Comparison of ENCODE assay signal across 8 mouse cellular contexts in the genomic region with DNA sequence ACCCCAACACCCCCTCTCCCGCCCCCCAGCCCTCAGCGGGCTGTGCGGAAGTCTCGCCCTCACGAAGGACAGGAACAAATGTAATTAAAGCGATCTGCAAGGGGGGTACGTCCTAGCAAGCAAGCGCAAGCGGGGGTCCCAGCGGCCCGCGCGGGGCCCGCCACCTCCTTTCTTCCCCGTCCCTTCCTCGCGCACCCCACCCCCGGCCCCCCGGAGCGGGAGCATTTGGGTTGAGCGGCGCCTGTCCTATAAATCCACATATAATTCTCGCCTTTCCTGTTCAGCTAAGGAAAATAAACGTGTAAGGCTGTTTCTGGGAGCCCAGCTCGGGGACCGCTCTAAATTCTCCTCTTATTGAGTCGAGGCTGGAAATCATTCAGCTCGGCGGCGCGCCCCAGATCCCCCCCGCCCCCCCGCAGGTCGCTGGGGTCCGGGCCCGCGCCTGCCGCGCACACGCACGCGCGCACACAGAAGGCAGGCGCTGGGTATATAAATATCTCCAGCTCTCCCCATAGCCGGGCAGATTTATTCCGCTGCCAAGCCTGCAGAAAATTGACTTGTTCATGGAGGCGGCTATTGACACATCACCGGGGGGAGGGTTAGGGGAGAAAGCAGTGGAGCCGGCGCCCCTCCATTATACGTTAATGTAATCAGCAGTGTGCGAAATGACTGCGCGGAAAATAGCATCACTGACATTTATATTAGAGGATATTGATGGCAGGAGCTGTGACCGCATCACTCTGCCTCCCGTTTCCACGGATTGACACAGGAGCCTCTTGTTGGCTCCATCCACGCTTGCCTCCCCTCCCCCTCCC.
DNase-seq lines count a peak whose midpoint lies in the region; ATAC-seq and TF ChIP-seq lines count a peak whose summit lies in the region.

No protein-coding gene starts in this region.

- H3K4me3 ChIP-seq in CH12.LX (replicated peaks in 1 of 3; ENCODE audit: low read depth in 2 of 3, low read length in 2 of 3, poor library complexity in 1 of 3): peak overlapping the region in 1 of 3 experiments; percentile 50
- peak overlapping the region; percentile 74 for H3K4me3 ChIP-seq in embryonic facial prominence, embryonic 10.5 days
- peak overlapping the region; percentile 68 for H3K4me3 ChIP-seq in heart, embryonic 13.5 days
- peak overlapping the region; percentile 58 for H3K4me3 ChIP-seq in stomach, embryonic 15.5 days (replicated peaks)

- under 1% methylated on average over 58 of the region's 58 CpGs for WGBS in embryonic facial prominence, embryonic 10.5 days
- under 1% methylated on average over 57 of the region's 58 CpGs for whole genome bisulfite sequencing in heart, embryonic 13.5 days
- WGBS in stomach, embryonic 15.5 days: under 1% methylated on average over 57 of the region's 58 CpGs

- H3K4me1 ChIP-seq in CH12.LX (ENCODE audit: control insufficient read depth in 1 of 2, insufficient read depth in 2 of 2): peaks cover 5 to 14% of the 10 kb centered on the region in 2 experiments; a peak in 2 of 4 replicates
- H3K4me1 ChIP-seq in embryonic facial prominence, embryonic 10.5 days: peaks cover 52% of the 10 kb centered on the region
- peaks cover 37% of the 10 kb centered on the region for H3K4me1 ChIP-seq in heart, embryonic 13.5 days
- peaks cover 18% of the 10 kb centered on the region for H3K4me1 ChIP-seq in stomach, embryonic 15.5 days

- DNase-seq in CH12.LX (ENCODE audit: extremely low read depth) (no peak), MN1 (ENCODE audit: low spot score) (peak; percentile 61)
- DNase-seq in embryonic facial prominence, embryonic 10.5 days (ENCODE audit: low spot score): peak; percentile 74
- peak; percentile 73 to 81 for DNase-seq in layer of hippocampus, postnatal 14 days (ENCODE audit: low spot score in 2 of 2)
- peak; percentile 76 for DNase-seq in mesoderm, embryonic 11.5 days (ENCODE audit: low read depth, low spot score)

- ATAC-seq in heart, embryonic 13.5 days (ENCODE audit: extremely low read depth, insufficient number of reproducible peaks, low FRiP score, low TSS enrichment): no peak
- peak; percentile 31; the same call in 1 of the 2 replicates for ATAC-seq in stomach, embryonic 15.5 days (ENCODE audit: insufficient read depth, low FRiP score, low read depth)
- no peak for ATAC-seq in erythroid progenitor cell, adult 5-6 weeks (replicated peaks; ENCODE audit: low FRiP score, poor library complexity, severe bottlenecking)

- no peak for TF ChIP-seq EP300 in CH12.LX (IDR thresholded peaks at IDR 0.05; ENCODE audit: low read length)

- TF ChIP-seq RAD21 in CH12.LX (IDR thresholded peaks at IDR 0.05; ENCODE audit: low read depth, low read length): no peak

- H3K36me3 ChIP-seq in CH12.LX (replicated peaks in 1 of 2; ENCODE audit: control insufficient read depth in 1 of 2, insufficient read depth in 1 of 2, low read length in 1 of 2): no peaks in the 10 kb centered on the region
- H3K36me3 ChIP-seq in embryonic facial prominence, embryonic 10.5 days (replicated peaks): no peaks in the 10 kb centered on the region
- H3K36me3 ChIP-seq in heart, embryonic 13.5 days: no peaks in the 10 kb centered on the region
- H3K36me3 ChIP-seq in stomach, embryonic 15.5 days: no peaks in the 10 kb centered on the region

- no peaks in the 10 kb centered on the region for H3K79me2 ChIP-seq in CH12.LX (replicated peaks; ENCODE audit: control insufficient read depth, extremely low read depth, insufficient read depth, poor library complexity, severe bottlenecking)

- H3K27me3 ChIP-seq in CH12.LX (replicated peaks): peaks cover 48% of the 10 kb centered on the region
- H3K27me3 ChIP-seq in embryonic facial prominence, embryonic 10.5 days (replicated peaks; ENCODE audit: low read depth, poor library complexity, severe bottlenecking): peaks cover 100% of the 10 kb centered on the region
- H3K27me3 ChIP-seq in heart, embryonic 13.5 days (replicated peaks): peaks cover 88% of the 10 kb centered on the region
- H3K27me3 ChIP-seq in stomach, embryonic 15.5 days (replicated peaks): peaks cover 54% of the 10 kb centered on the region

- H3K9me3 ChIP-seq in CH12.LX (replicated peaks; ENCODE audit: low read length): no peaks in the 10 kb centered on the region
- H3K9me3 ChIP-seq in embryonic facial prominence, embryonic 10.5 days: no peaks in the 10 kb centered on the region
- H3K9me3 ChIP-seq in heart, embryonic 13.5 days: no peaks in the 10 kb centered on the region
- no peaks in the 10 kb centered on the region for H3K9me3 ChIP-seq in stomach, embryonic 15.5 days

- TF ChIP-seq POLR2A in CH12.LX (IDR thresholded peaks at IDR 0.05; ENCODE audit: low read depth, low read length): no peak

- dilution Hi-C loops in CH12.LX (cut with MboI; ENCODE audit: extremely low pct_ligation_motif_present, extremely low pct_unique_long_range_greater_than_20kb, low sequenced_read_pairs): no loop called here

- H3K27ac ChIP-seq in CH12.LX (ENCODE audit: insufficient read depth, low read depth): no peak overlapping the region
- peak overlapping the region; percentile 80 for H3K27ac ChIP-seq in embryonic facial prominence, embryonic 10.5 days (replicated peaks)
- peak overlapping the region; percentile 81 for H3K27ac ChIP-seq in heart, embryonic 13.5 days (replicated peaks)
- peak overlapping the region; percentile 73 for H3K27ac ChIP-seq in stomach, embryonic 15.5 days

- TF ChIP-seq CTCF in CH12.LX (conservative IDR thresholded peaks at IDR 0.05 in 1 of 2, IDR thresholded peaks at IDR 0.05 in 1 of 2; ENCODE audit: low read depth in 2 of 2, low read length in 2 of 2): no peak

- in situ Hi-C loops in CH12.LX (cut with MboI; ENCODE audit: low pct_ligation_motif_present, low pct_unique_long_range_greater_than_20kb, low sequenced_read_pairs): no loop called here

- H3K4me2 ChIP-seq in CH12.LX (ENCODE audit: insufficient read depth, low read depth, poor library complexity, severe bottlenecking): peak overlapping the region; percentile 69
- peak overlapping the region; percentile 98 for H3K4me2 ChIP-seq in heart, embryonic 13.5 days
- H3K4me2 ChIP-seq in stomach, embryonic 15.5 days: peak overlapping the region; percentile 99

- peak overlapping the region; percentile 25 for H3K9ac ChIP-seq in CH12.LX (ENCODE audit: insufficient read depth, low read depth)
- H3K9ac ChIP-seq in heart, embryonic 13.5 days: peak overlapping the region; percentile 85
- H3K9ac ChIP-seq in stomach, embryonic 15.5 days: peak overlapping the region; percentile 34

TF ChIP-seq in CH12.LX, 34 proteins besides CTCF, POLR2A, EP300 and RAD21:
- no peak for TF ChIP-seq BHLHE40 (IDR thresholded peaks at IDR 0.05; ENCODE audit: low read depth, low read length)
- TF ChIP-seq ZKSCAN1 (IDR thresholded peaks at IDR 0.05; ENCODE audit: borderline replicate concordance, low read depth, low read length): no peak
- no peak for TF ChIP-seq KAT2A (IDR thresholded peaks at IDR 0.05; ENCODE audit: insufficient replicate concordance, low read length)
- TF ChIP-seq CHD2 (IDR thresholded peaks at IDR 0.05; ENCODE audit: low read length): no peak
- TF ChIP-seq NRF1 (IDR thresholded peaks at IDR 0.05; ENCODE audit: low read depth, low read length): peak; percentile 33; the same call in 1 of the 2 replicates

Comparison
In these comparisons a context has a peak if more than half of its experiments do, and no peak if none do; other contexts are left out.
1. H3K9ac ChIP-seq: peak in every context shown above with its lines; median percentile 85 in heart, embryonic 13.5 days; 34 in stomach, embryonic 15.5 days; 25 in CH12.LX.